Mouse (Mus musculus) C2C12 (cell line): ENCODE data around the gene Cmtm4.

Experiments
- CEBPB ChIP-seq: IDR thresholded peaks from one replicate; pipeline ENCODE4 v1.6.1; 2011; ENCODE audit warnings: low read depth, mild to moderate bottlenecking, control low read depth, moderate library complexity
- CTCF ChIP-seq: IDR thresholded peaks from one replicate; pipeline ENCODE4 v1.5.1; 2011; ENCODE audit not compliant: control insufficient read depth, insufficient read depth, insufficient read length
- MAX ChIP-seq: IDR thresholded peaks from one replicate; pipeline ENCODE4 v1.6.1; 2011; ENCODE audit warnings: mild to moderate bottlenecking, control low read depth
- MYOD1 ChIP-seq: IDR thresholded peaks from one replicate; pipeline ENCODE4 v1.6.1; 2011; ENCODE audit warnings: low read depth; ENCODE audit not compliant: control insufficient read depth, insufficient read length
- USF1 ChIP-seq: IDR thresholded peaks from one replicate; pipeline ENCODE4 v1.6.1; 2011; ENCODE audit warnings: low read depth, mild to moderate bottlenecking, control low read depth, moderate library complexity

- TF ChIP-seq CTCF (no peak), MYOD1 (no peak), USF1 (no peak), CEBPB (no peak), MAX (no peak)
Measured at GRCm38 (mm10) chr8:104353186-104353585, 42.4 kb downstream of the Cmtm4 start.
